Mouse (Mus musculus) embryonic stem cell, embryonic (primary cell): ENCODE measurements around the gene Rsph6a.

ENCODE experiments used
- CTCF ChIA-PET, 4 experiments: fragments of 300-600 bp in 2 of 4; fragments of 350-600 bp in 2 of 4; sonication (Branson Sonifier 250); formaldehyde crosslinking; loops; one replicate each; lab custom pipeline; 2022; ENCODE audit warnings: inconsistent platforms in 2 of 4; lab: Charles Lee
- POLR2A ChIA-PET, 4 experiments: fragments of 300-600 bp in 2 of 4; fragments of 350-600 bp in 2 of 4; sonication (Branson Sonifier 250); formaldehyde crosslinking; loops; one replicate each; lab custom pipeline; 2022; ENCODE audit warnings: antibody characterized with exemption in 4 of 4, inconsistent platforms in 1 of 4; lab: Charles Lee

The Rsph6a gene

DNA sequence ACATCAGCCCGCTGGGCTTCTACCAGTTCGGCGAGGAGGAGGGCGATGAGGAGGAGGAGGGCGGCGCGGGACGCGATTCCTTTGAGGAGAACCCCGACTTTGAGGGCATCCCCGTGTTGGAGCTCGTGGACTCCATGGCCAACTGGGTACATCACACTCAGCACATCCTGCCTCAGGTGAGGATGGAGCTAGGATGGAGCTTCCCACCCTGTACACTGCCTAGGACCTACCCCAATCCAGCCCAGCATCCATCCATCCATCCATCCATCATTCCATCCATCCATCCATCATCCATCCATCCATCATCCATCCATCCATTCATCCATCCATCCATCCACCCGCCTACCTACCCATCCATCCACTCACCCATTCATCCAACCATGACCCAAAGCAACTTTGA is 11.4 kb downstream of the Rsph6a start:
- ChIA-PET CTCF (interaction anchor here (0.7 to 18.8 kb wide), 8 partner anchors 7 to 61 kb away, joined by 3 to 356 read pairs (median 4); partner anchors contain the start of genes Dmpk (in 1 of the 4), Rsph6a (in 1 of the 4) and Six5 (in 1 of the 4)), POLR2A (interaction anchor here in 2 of 4 experiments (1.0 to 4.2 kb wide), 7 partner anchors 10 to 28 kb away, joined by 3 to 21 read pairs (median 8); partner anchors contain the start of genes Dmwd (in 1 of the 2), Rsph6a (in 1 of the 2) and Six5 (in 1 of the 2))

DNA sequence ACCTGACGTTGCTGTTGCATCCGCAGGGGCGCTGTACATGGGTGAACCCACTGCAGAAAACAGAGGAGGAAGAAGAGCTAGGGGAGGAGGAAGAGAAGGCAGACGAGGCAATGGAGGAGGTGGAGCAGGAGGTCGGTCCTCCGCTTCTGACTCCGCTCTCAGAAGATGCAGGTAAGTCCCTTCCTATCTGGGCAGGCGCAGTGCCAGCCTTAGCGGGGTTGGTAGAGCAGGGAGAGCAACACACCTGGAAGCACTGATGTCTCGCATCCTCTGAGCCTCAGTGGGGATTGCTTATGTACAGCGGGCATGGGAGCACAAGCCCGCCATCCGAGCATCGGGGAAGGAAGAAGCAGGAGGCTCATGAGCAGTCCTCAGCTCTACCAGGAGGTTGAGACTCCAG is 12.6 kb downstream of the Rsph6a start:
- ChIA-PET CTCF (interaction anchor here (0.5 to 18.8 kb wide), 14 partner anchors 9 to 60 kb away, joined by 3 to 356 read pairs (median 4); partner anchors contain the start of genes Dmwd (in 2 of the 4), Rsph6a (in 2 of the 4), Dmpk (in 1 of the 4) and Six5 (in 1 of the 4)), POLR2A (interaction anchor here in 3 of 4 experiments (0.6 to 4.2 kb wide), 10 partner anchors 9 to 62 kb away, joined by 3 to 21 read pairs (median 8); partner anchors contain the start of genes Dmwd (in 1 of the 3), Gm4969 (in 1 of the 3), Rsph6a (in 1 of the 3) and Six5 (in 1 of the 3))

DNA sequence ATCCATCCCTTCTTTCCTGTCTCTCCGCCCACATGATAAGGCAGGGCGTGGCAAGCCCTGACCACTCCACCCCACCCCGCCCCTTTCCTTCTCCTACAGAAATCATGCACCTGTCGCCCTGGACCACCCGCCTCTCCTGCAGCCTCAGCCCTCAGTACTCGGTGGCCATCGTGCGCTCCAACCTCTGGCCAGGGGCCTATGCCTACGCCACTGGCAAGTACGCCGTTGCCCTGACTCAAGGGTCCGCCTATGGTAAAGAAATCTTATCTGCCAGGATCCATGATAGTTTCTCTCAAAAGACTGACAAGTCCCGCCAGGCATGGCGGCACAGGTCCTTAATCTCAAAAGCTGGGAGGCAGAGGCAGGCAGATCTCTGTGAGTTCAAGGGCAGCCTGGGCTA is 13.4 kb downstream of the Rsph6a start:
- CTCF ChIA-PET = interaction anchor here in 3 of 4 experiments (0.7 to 18.8 kb wide), 10 partner anchors 8 to 171 kb away, joined by 4 to 356 read pairs (median 6); partner anchors contain the start of genes Six5 (in 2 of the 3), Dmpk (in 1 of the 3), Dmwd (in 1 of the 3) and Rsph6a (in 1 of the 3)
- POLR2A ChIA-PET = interaction anchor here in 3 of 4 experiments (1.0 to 1.5 kb wide), 3 partner anchors 10 to 13 kb away, joined by 5 to 12 read pairs (median 10); no protein-coding TSS in a partner anchor

DNA sequence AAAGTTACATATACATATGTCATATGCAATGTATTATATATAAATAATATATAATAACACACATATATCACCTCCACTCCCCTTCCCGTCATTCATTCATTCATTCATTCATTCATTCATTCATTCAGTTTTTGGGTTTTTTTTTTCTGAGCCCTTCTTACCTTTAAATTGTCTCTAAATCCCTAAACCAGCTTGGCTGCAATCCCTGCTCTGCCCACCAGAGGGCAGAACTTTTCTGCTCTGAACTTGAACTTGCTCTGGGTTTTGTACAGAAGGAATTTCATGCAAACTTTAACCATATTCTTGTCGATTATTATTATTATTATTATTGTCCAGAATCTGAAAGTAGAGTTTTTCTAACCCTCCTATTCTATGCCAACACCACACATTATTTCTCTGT is 14.2 kb downstream of the Rsph6a start:
- CTCF ChIA-PET = interaction anchor here (0.5 to 18.8 kb wide), 45 partner anchors 9 to 1869 kb away, joined by 3 to 356 read pairs (median 4); partner anchors contain the start of genes Rsph6a (in 3 of the 4), Six5 (in 2 of the 4), Dmpk (in 1 of the 4) and Eml2 (in 1 of the 4)
- POLR2A ChIA-PET = interaction anchor here in 3 of 4 experiments (0.6 to 1.5 kb wide), 7 partner anchors 9 to 553 kb away, joined by 3 to 10 read pairs (median 3); no protein-coding TSS in a partner anchor

DNA sequence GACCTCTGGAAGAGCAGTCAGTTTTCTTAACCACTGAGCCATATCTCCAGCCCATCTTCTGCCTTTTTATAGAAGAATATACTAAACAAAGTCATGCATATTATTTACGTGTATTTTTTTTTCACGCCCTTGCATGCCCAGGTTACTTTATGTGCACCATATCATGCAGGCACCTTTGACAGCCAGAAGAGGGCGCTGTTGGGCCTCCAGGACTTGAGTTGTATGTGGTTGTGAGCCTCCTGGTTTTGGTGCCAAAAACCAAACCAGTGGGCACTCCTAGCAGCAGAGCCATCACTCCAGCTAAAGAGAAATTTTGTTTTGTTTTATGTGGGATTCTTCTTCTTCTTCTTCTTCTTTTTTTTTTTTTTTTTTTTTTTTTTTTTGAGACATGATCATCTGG is 15.0 kb downstream of the Rsph6a start:
- CTCF ChIA-PET = interaction anchor here (0.6 to 18.8 kb wide), 14 partner anchors 9 to 179 kb away, joined by 3 to 356 read pairs (median 4); partner anchors contain the start of genes Six5 (in 2 of the 4), Dmpk (in 1 of the 4), Eml2 (in 1 of the 4) and Rsph6a (in 1 of the 4)
- POLR2A ChIA-PET = interaction anchor here in 3 of 4 experiments (0.6 to 1.6 kb wide), 5 partner anchors 10 to 1892 kb away, joined by 3 to 8 read pairs (median 5); no protein-coding TSS in a partner anchor

DNA sequence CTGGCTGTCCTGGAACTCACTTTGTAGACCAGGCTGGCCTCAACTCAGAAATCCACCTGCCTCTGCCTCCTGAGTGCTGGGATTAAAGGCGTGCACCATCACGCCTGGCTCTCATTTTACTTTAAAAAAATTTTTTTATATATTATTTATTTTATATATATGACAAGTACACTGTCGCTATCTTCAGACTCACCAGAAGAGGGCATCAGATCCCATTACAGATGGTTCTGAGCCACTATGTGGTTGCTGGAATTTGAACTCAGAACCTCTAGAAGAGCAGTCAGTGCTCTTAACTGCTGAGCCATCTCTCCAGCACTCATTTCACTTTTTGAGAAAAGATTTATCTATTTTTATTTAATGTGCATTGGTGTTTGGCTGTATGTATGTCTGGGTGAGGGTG is 16.5 kb downstream of the Rsph6a start:
- ChIA-PET CTCF (interaction anchor here in 2 of 4 experiments (1.0 to 18.8 kb wide), 5 partner anchors 9 to 51 kb away, joined by 3 to 356 read pairs (median 3); partner anchors contain the start of genes Dmpk (in 1 of the 2), Rsph6a (in 1 of the 2) and Six5 (in 1 of the 2)), POLR2A (interaction anchor here in 2 of 4 experiments (1.6 to 11.3 kb wide), 3 partner anchors 18 to 22 kb away, joined by 3 to 172 read pairs (median 6); partner anchors contain the start of genes Dmpk (in 1 of the 2) and Six5 (in 1 of the 2))

DNA sequence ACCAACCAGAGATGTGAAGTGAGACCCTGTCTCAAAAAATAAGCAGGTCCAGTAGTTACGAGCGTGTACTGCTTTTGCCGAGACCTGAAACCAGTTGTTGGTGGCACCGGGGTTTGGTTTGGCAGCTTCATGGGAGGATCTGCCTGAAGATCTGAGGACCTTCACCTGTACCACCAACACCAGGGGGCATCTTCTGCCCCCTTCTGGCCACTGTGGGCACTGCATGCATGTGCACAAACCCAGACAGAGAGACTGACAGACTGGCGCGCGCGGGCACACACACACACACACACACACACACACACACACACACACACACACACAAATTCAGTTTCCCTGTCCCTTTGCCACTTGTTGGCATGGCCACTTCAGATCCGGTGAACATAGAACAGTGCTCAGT is 19.0 kb downstream of the Rsph6a start:
- CTCF ChIA-PET = interaction anchor here (0.5 to 18.8 kb wide), 51 partner anchors 8 to 384 kb away, joined by 3 to 356 read pairs (median 4); partner anchors contain the start of genes Dmpk (in 3 of the 4), Rsph6a (in 3 of the 4), Eml2 (in 1 of the 4) and Fbxo46 (in 1 of the 4)
- POLR2A ChIA-PET = interaction anchor here in 3 of 4 experiments (0.6 to 11.3 kb wide), 17 partner anchors 9 to 253 kb away, joined by 3 to 172 read pairs (median 4); partner anchors contain the start of genes Six5 (in 3 of the 3), Dmpk (in 1 of the 3) and Rsph6a (in 1 of the 3)

DNA sequence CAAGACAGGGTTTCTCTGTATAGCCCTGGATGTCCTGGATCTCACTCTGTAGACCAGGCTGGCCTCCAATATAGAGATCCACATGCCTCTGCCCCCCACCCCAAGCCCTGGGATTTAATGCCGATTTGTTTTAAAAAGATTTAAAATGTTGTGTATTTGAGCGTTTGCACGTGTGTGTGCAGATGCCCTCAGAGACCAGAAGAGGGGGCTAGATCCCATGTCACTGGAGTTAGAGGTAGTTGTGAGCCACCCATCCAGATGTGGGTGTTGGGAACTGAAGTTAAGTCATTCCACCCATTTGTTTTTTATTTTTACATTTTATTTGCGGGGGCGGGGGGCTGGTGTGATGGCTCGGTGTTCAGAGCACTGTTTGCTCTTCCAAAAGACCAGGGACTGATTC is 20.0 kb downstream of the Rsph6a start:
- CTCF ChIA-PET = interaction anchor here (0.6 to 18.8 kb wide), 11 partner anchors 14 to 221 kb away, joined by 3 to 356 read pairs (median 5); partner anchors contain the start of genes Rsph6a (in 2 of the 4), Dmpk (in 1 of the 4), Eml2 (in 1 of the 4) and Fbxo46 (in 1 of the 4)
- POLR2A ChIA-PET = interaction anchor here in 2 of 4 experiments (1.2 to 11.3 kb wide), 5 partner anchors 9 to 19 kb away, joined by 4 to 172 read pairs (median 14); partner anchors contain the start of genes Six5 (in 2 of the 2) and Dmpk (in 1 of the 2)

DNA sequence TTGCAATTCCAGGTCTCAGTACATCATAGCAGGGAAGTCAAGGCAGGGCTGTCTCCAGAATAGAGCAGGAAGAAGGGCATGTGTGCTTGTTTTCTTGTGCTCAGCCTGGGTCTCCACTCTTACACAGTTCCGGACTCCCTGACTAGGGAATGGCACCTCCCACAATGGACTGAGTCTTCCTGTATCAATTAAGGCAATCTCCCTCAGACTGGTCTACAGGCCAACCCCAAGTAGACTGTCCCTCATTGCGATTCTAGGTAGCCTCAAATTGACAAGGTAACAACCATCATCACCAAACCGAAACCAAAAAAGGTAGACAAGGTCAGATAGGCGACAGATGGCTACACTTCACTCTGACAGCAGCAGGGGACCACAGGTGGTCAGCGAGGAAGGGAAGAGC is 20.7 kb downstream of the Rsph6a start:
- CTCF ChIA-PET = interaction anchor here (0.5 to 18.8 kb wide), 18 partner anchors 8 to 324 kb away, joined by 3 to 356 read pairs (median 4); partner anchors contain the start of genes Six5 (in 3 of the 4), Dmpk (in 1 of the 4), Gm4969 (in 1 of the 4) and Rsph6a (in 1 of the 4)
- POLR2A ChIA-PET = interaction anchor here in 3 of 4 experiments (0.5 to 11.3 kb wide), 12 partner anchors 9 to 125 kb away, joined by 3 to 172 read pairs (median 4); partner anchors contain the start of genes Six5 (in 3 of the 3), Dmpk (in 1 of the 3) and Rsph6a (in 1 of the 3)

DNA sequence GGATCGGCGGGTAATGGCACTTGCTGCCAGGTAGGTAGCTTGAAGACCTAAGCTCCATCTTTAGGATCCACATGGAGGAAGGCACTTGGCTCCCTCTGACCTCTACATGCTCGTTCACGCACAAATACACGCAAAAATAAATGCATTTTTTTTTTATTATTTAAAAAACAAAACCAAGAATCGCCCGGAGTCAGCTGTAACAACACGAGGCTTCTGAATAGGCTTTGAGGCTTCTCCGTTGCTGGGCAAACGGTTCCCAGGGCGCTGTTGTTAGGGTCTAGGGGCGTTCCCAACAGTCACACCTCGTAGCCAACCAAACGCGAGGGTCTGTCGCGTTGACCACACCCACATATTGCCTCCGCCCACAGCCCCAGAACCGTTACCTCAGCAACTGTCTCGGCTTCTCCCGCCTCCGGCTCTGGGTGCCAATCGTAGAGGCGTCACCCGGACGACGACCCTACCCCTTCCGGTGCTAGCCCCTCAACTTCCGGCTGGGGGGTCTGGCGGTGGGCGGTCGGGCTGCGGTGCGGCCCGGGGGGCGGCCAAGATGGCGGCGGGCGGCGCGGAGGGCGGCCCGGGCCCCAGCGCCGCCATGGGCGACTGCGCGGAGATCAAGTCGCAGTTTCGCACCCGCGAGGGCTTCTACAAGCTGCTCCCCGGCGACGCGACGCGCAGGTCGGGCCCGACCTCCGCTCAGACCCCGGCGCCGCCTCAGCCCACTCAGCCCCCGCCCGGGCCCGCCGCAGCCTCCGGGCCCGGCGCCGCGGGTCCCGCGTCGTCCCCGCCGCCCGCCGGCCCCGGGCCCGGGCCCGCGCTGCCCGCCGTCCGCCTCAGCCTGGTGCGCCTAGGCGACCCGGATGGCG is 21.5 kb downstream of the Rsph6a start, which contains the start of gene Dmwd:
TSS of gene Dmwd (plus strand) at position 505 of the 863 bp plus-strand sequence.
- POLR2A ChIA-PET = interaction anchor here in 3 of 4 experiments (0.5 to 11.3 kb wide), 14 partner anchors 8 to 126 kb away, joined by 3 to 172 read pairs (median 4); partner anchors contain the start of genes Six5 (in 3 of the 3), Dmpk (in 1 of the 3) and Rsph6a (in 1 of the 3)
- CTCF ChIA-PET = interaction anchor here in 3 of 4 experiments (0.5 to 18.8 kb wide), 18 partner anchors 9 to 323 kb away, joined by 3 to 356 read pairs (median 4); partner anchors contain the start of genes Six5 (in 3 of the 3), Dmpk (in 1 of the 3), Gm4969 (in 1 of the 3) and Rsph6a (in 1 of the 3)

DNA sequence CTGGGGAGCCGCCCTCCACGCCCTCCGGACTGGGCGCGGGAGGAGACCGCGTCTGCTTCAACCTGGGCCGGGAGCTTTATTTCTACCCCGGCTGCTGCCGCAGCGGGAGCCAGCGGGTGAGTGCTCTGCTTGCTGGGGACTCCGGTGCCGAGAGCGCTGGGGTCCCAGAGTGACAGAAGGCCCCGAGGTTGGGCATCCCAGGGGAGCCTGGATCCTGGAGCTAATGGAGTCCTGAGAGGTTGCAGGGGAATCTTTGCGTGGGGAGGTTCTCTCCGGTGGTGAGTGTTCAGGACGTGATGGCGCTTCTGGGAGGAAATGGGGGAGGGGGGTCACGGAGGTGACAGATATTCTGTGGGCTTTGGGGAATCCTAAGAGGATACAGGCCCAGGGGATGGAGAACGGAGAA is 22.1 kb downstream of the Rsph6a start:
- ChIA-PET CTCF (interaction anchor here in 3 of 4 experiments (0.9 to 18.8 kb wide), 10 partner anchors 9 to 61 kb away, joined by 3 to 356 read pairs (median 6); partner anchors contain the start of genes Six5 (in 3 of the 3), Dmpk (in 1 of the 3) and Gm4969 (in 1 of the 3)), POLR2A (interaction anchor here in 3 of 4 experiments (0.6 to 11.3 kb wide), 10 partner anchors 10 to 99 kb away, joined by 3 to 172 read pairs (median 6); partner anchors contain the start of genes Six5 (in 3 of the 3), Dmpk (in 1 of the 3), Eml2 (in 1 of the 3) and Fbxo46 (in 1 of the 3))

DNA sequence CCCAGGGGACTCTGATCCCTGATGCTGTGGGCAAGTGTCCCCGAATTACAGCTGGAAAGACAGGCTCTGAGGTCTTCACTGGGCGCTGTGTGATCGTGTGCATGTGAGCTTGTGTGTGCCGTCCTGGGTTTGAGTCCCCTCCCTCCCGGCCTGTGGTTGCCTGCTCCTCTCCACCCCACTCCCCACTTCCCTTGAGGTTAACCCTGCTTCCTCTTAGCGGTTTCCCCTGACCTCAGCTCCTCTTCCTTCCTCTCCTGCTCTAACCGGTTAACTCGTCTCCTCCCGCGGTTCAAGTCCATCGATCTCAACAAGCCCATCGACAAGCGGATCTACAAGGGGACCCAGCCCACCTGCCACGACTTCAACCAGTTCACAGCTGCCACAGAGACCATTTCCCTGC is 23.3 kb downstream of the Rsph6a start:
- CTCF ChIA-PET = interaction anchor here (0.6 to 18.8 kb wide), 10 partner anchors 8 to 38 kb away, joined by 3 to 356 read pairs (median 4); partner anchors contain the start of genes Six5 (in 2 of the 4), Dmpk (in 1 of the 4) and Rsph6a (in 1 of the 4)
- POLR2A ChIA-PET = interaction anchor here in 3 of 4 experiments (0.9 to 11.3 kb wide), 10 partner anchors 9 to 260 kb away, joined by 3 to 172 read pairs (median 5); partner anchors contain the start of genes Six5 (in 2 of the 3), Dmpk (in 1 of the 3), Fbxo46 (in 1 of the 3) and Mypop (in 1 of the 3)

DNA sequence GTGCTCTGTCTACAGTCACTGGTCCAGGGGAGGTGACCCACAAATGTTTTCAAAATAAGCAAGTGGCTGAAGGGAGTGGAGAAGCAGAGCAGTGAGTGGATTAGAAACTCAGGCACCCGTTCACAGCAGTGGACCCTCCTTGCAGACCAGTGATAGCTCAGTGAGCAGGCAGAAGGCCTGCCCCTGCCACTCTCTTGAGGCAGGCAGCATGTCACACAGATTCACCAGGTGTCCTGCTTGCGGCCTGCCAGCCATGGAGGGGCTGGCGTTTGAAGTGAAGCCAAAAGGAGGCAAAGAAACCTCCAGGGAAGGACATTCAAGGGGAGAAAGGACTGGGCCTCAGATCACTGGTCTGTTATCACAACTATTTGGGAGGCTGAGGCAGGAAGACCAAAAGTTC is 24.2 kb downstream of the Rsph6a start:
- ChIA-PET CTCF (interaction anchor here (0.6 to 18.8 kb wide), 10 partner anchors 9 to 154 kb away, joined by 3 to 356 read pairs (median 4); partner anchors contain the start of genes Dmpk (in 1 of the 4), Rsph6a (in 1 of the 4) and Six5 (in 1 of the 4)), POLR2A (interaction anchor here in 3 of 4 experiments (1.1 to 11.3 kb wide), 6 partner anchors 10 to 40 kb away, joined by 3 to 172 read pairs (median 4); partner anchors contain the start of genes Six5 (in 2 of the 3) and Dmpk (in 1 of the 3))

DNA sequence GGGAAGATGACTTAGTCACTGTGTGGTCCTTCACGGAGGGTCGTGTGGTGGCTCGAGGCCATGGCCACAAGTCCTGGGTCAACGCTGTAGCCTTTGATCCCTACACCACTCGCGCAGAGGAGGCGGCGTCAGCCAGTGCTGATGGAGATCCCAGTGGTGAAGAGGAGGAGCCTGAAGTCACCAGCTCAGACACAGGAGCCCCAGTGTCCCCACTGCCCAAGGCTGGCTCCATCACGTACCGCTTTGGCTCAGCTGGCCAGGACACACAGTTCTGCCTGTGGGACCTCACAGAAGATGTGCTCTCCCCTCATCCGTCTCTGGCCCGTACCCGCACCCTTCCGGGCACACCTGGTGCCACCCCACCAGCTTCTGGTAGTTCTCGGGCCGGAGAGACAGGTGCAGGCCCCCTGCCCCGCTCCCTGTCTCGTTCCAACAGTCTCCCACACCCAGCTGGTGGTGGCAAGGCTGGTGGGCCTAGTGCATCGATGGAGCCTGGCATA is 26.0 kb downstream of the Rsph6a start:
- ChIA-PET CTCF (interaction anchor here in 3 of 4 experiments (0.5 to 18.8 kb wide), 10 partner anchors 8 to 187 kb away, joined by 3 to 356 read pairs (median 4); partner anchors contain the start of genes Dmpk (in 1 of the 3) and Six5 (in 1 of the 3)), POLR2A (interaction anchor here in 3 of 4 experiments (0.6 to 11.3 kb wide), 10 partner anchors 9 to 68 kb away, joined by 3 to 172 read pairs (median 4); partner anchors contain the start of genes Six5 (in 2 of the 3), Dmpk (in 1 of the 3) and Qpctl (in 1 of the 3))

DNA sequence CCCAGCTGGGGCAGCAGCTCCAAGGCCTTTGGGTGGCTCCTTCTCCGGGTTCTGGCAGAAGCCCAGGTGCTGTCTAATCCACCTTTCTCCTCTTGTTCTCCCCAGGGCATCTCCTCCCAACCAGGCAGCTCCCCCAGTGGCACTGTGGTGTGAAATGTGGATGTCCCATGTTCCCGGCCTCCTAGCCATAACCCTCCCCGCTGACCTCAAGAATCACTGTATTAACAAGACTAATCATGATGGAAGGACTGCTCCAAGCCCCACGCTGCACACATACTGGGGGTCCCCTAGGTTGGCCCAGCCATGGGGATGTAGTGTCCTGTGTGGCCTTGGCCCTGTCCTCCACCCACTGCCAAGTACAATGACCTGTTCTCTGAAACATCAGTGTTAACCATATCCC is 27.7 kb downstream of the Rsph6a start:
- ChIA-PET POLR2A (interaction anchor here in 2 of 4 experiments (1.1 to 18.1 kb wide), 4 partner anchors 5 to 10 kb away, joined by 3 to 172 read pairs (median 134); partner anchors contain the start of genes Six5 (in 2 of the 2), Dmpk (in 1 of the 2) and Dmwd (in 1 of the 2)), CTCF (interaction anchor here in 2 of 4 experiments (0.6 to 18.8 kb wide), 3 partner anchors 8 to 73 kb away, joined by 3 to 356 read pairs (median 6); partner anchors contain the start of genes Dmpk (in 1 of the 2) and Six5 (in 1 of the 2))
